Mouse (Mus musculus): Measurements from ENCODE around the gene Txndc5. TPM values are rescaled to one million over a fixed set of nuclear protein-coding genes. Genes with fewer than 3 reads are reported as not detected.

The Txndc5 gene
- total and polyA plus RNA-seq, 2 experiments from 2014 or later: 70.4 to 75.0 TPM

- Histone ChIP-seq H3K4me1 (ENCODE audit: insufficient read depth) (no peaks in the 10 kb centered on the region), H3K9me3 (ENCODE audit: low read length) (no peaks in the 10 kb centered on the region), H3K36me3 (ENCODE audit: insufficient read depth) (no peaks in the 10 kb centered on the region), H3K9ac (no peak overlapping the region), H3K27me3 (ENCODE audit: insufficient read depth, low read length) (no peaks in the 10 kb centered on the region), H3K27ac (ENCODE audit: low read depth, low read length) (no peak overlapping the region), H3K4me2 (ENCODE audit: low read depth) (no peak overlapping the region), H3K4me3 (ENCODE audit: low read depth, low read length) (no peak overlapping the region)
- DNase-seq: no peak
- no peak for TF ChIP-seq CTCF (IDR thresholded peaks at IDR 0.05; ENCODE audit: low read depth)
- ATAC-seq: no peak
Observed at GRCm38 (mm10) chr13:38537521-38537920, 8.9 kb upstream of the Txndc5 start.

GRCm38 (mm10) chr13:38534731-38535130 lies 6.1 kb upstream of the Txndc5 start:
- H3K4me1 ChIP-seq (ENCODE audit: insufficient read depth): no peaks in the 10 kb centered on the region
- no peak overlapping the region for H3K4me2 ChIP-seq (ENCODE audit: low read depth)
- 85% methylated on average over 6 of the region's 6 CpGs for WGBS
- DNase-seq (no peak), ATAC-seq (no peak)
- H3K9ac ChIP-seq: no peak overlapping the region
- no peaks in the 10 kb centered on the region for H3K9me3 ChIP-seq (ENCODE audit: low read length)
- H3K36me3 ChIP-seq (ENCODE audit: insufficient read depth): no peaks in the 10 kb centered on the region
- TF ChIP-seq CTCF (IDR thresholded peaks at IDR 0.05; ENCODE audit: low read depth): no peak
- H3K27me3 ChIP-seq (ENCODE audit: insufficient read depth, low read length): no peaks in the 10 kb centered on the region
- no peak overlapping the region for H3K4me3 ChIP-seq (ENCODE audit: low read depth, low read length)
- H3K27ac ChIP-seq (ENCODE audit: low read depth, low read length): no peak overlapping the region

GRCm38 (mm10) chr13:38534016-38534415 lies 5.4 kb upstream of the Txndc5 start:
- TF ChIP-seq CTCF (IDR thresholded peaks at IDR 0.05; ENCODE audit: low read depth): no peak
- Histone ChIP-seq H3K9me3 (ENCODE audit: low read length) (no peaks in the 10 kb centered on the region), H3K9ac (no peak overlapping the region), H3K4me1 (ENCODE audit: insufficient read depth) (no peaks in the 10 kb centered on the region), H3K36me3 (ENCODE audit: insufficient read depth) (no peaks in the 10 kb centered on the region), H3K27ac (ENCODE audit: low read depth, low read length) (no peak overlapping the region), H3K4me3 (ENCODE audit: low read depth, low read length) (no peak overlapping the region), H3K27me3 (ENCODE audit: insufficient read depth, low read length) (no peaks in the 10 kb centered on the region), H3K4me2 (ENCODE audit: low read depth) (no peak overlapping the region)
- DNase-seq (no peak), ATAC-seq (no peak)
- WGBS: 62% methylated on average over 6 of the region's 6 CpGs

GRCm38 (mm10) chr13:38533461-38533860 lies 4.8 kb upstream of the Txndc5 start:
- Histone ChIP-seq H3K27me3 (ENCODE audit: insufficient read depth, low read length) (no peaks in the 10 kb centered on the region), H3K27ac (ENCODE audit: low read depth, low read length) (no peak overlapping the region), H3K36me3 (ENCODE audit: insufficient read depth) (no peaks in the 10 kb centered on the region), H3K9ac (no peak overlapping the region), H3K4me2 (ENCODE audit: low read depth) (no peak overlapping the region), H3K9me3 (ENCODE audit: low read length) (no peaks in the 10 kb centered on the region), H3K4me3 (ENCODE audit: low read depth, low read length) (no peak overlapping the region), H3K4me1 (ENCODE audit: insufficient read depth) (no peaks in the 10 kb centered on the region; the same call in 1 of the 2 replicates)
- no peak for TF ChIP-seq CTCF (IDR thresholded peaks at IDR 0.05; ENCODE audit: low read depth)
- ATAC-seq (no peak), DNase-seq (no peak)
- WGBS: 88% methylated on average over 10 of the region's 10 CpGs

GRCm38 (mm10) chr13:38531498-38531897 lies 2.9 kb upstream of the Txndc5 start:
- no peak for TF ChIP-seq CTCF (IDR thresholded peaks at IDR 0.05; ENCODE audit: low read depth)
- Histone ChIP-seq H3K27me3 (ENCODE audit: insufficient read depth, low read length) (no peaks in the 10 kb centered on the region), H3K9ac (no peak overlapping the region), H3K36me3 (ENCODE audit: insufficient read depth) (no peaks in the 10 kb centered on the region), H3K9me3 (ENCODE audit: low read length) (no peaks in the 10 kb centered on the region), H3K4me3 (ENCODE audit: low read depth, low read length) (no peak overlapping the region), H3K4me1 (ENCODE audit: insufficient read depth) (no peaks in the 10 kb centered on the region; the same call in 1 of the 2 replicates), H3K4me2 (ENCODE audit: low read depth) (no peak overlapping the region), H3K27ac (ENCODE audit: low read depth, low read length) (no peak overlapping the region)
- no peak for DNase-seq
- WGBS: 96% methylated on average over 4 of the region's 4 CpGs
- ATAC-seq: no peak

- H3K9ac ChIP-seq: no peak overlapping the region
- DNase-seq (no peak), ATAC-seq (no peak)
- H3K4me1 ChIP-seq (ENCODE audit: insufficient read depth): no peaks in the 10 kb centered on the region; the same call in 1 of the 2 replicates
- no peak for TF ChIP-seq CTCF (IDR thresholded peaks at IDR 0.05; ENCODE audit: low read depth)
- H3K27ac ChIP-seq (ENCODE audit: low read depth, low read length): no peak overlapping the region
- WGBS: 92% methylated on average over 6 of the region's 6 CpGs
- no peaks in the 10 kb centered on the region for H3K36me3 ChIP-seq (ENCODE audit: insufficient read depth)
- no peak overlapping the region for H3K4me3 ChIP-seq (ENCODE audit: low read depth, low read length)
- H3K9me3 ChIP-seq (ENCODE audit: low read length): no peaks in the 10 kb centered on the region
- H3K27me3 ChIP-seq (ENCODE audit: insufficient read depth, low read length): no peaks in the 10 kb centered on the region
- no peak overlapping the region for H3K4me2 ChIP-seq (ENCODE audit: low read depth)
Observed at GRCm38 (mm10) chr13:38529576-38529975, 952 bp upstream of the Txndc5 start.

GRCm38 (mm10) chr13:38527797-38528650 lies 600 bp downstream of the Txndc5 start:
- peak overlapping the region; percentile 81 for H3K4me2 ChIP-seq (ENCODE audit: low read depth)
- DNase-seq (peak; percentile 80), ATAC-seq (peak; percentile 92)
- no peaks in the 10 kb centered on the region for H3K9me3 ChIP-seq (ENCODE audit: low read length)
- H3K4me3 ChIP-seq (ENCODE audit: low read depth, low read length): peak overlapping the region; percentile 75
- peak overlapping the region; percentile 78 for H3K27ac ChIP-seq (ENCODE audit: low read depth, low read length)
- no peaks in the 10 kb centered on the region; the same call in 1 of the 2 replicates for H3K4me1 ChIP-seq (ENCODE audit: insufficient read depth)
- no peaks in the 10 kb centered on the region; the same call in 1 of the 2 replicates for H3K36me3 ChIP-seq (ENCODE audit: insufficient read depth)
- H3K9ac ChIP-seq: peak overlapping the region; percentile 90
- no peaks in the 10 kb centered on the region for H3K27me3 ChIP-seq (ENCODE audit: insufficient read depth, low read length)
- 4% methylated on average over 81 of the region's 87 CpGs for WGBS
- no peak for TF ChIP-seq CTCF (IDR thresholded peaks at IDR 0.05; ENCODE audit: low read depth)
